ENCODE assay signal across 16 mouse cellular contexts in the genomic region with DNA sequence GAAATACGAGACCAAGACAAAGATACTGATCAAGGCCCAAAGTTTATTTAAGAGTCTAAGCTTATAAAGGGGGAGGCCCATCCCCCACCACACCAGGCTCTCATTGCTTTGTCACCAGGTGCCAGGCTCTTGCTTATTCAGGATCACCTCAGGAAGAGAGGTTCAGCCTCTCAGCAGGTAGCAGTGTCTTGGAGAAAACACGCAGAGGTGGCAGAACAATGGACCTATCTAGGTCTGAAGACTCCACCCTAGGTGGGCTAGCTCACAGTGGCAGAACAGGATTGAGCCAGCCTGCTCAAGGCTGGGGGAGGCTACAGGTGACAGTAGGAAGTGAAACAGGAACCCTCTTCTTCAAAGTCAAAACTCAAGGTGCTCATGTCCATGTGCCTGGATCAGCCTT.
"Had no signal": no experiment of that assay in that cellular context is flagged by ENCODE, and none has a peak within 500 bp of the region (broad histone marks: within the 10 kb centered on the region; RNA-seq: fewer than 3 reads in every experiment).

No protein-coding gene starts in this region.

- H3K4me3 ChIP-seq: midbrain, embryonic 10.5 days; midbrain, embryonic 12.5 days; myocyte; neural tube, embryonic 13.5 days; neural tube, embryonic 15.5 days had no signal

- DNase-seq: lung, adult 18-20 months; lung, embryonic 14.5 days; lung, postnatal 10 days; lung, postnatal 4 days; midbrain, embryonic 14.5 days; retina, postnatal 1 day; right cerebral cortex, adult 18-20 months; right cerebral cortex, postnatal 14 days; thymus, adult 18-20 months; thymus, postnatal 14 days; thymus, postnatal 4 days had no signal

- H3K27ac ChIP-seq: midbrain, embryonic 10.5 days; midbrain, embryonic 12.5 days; neural tube, embryonic 13.5 days; neural tube, embryonic 15.5 days had no signal
